Mouse (Mus musculus) v-Abl transformed pro-B cells (cell line): Measurements from ENCODE around the gene Ncoa6.

Experiments
- in situ Hi-C, 2 experiments: fragments of 400-800 bp; cut with MboI; formaldehyde crosslinking; loops; one replicate each; pipeline ENCODE4 v1.15.1; 2025; ENCODE audit not compliant: unreplicated experiment in 2 of 2

Gene Ncoa6

DNA sequence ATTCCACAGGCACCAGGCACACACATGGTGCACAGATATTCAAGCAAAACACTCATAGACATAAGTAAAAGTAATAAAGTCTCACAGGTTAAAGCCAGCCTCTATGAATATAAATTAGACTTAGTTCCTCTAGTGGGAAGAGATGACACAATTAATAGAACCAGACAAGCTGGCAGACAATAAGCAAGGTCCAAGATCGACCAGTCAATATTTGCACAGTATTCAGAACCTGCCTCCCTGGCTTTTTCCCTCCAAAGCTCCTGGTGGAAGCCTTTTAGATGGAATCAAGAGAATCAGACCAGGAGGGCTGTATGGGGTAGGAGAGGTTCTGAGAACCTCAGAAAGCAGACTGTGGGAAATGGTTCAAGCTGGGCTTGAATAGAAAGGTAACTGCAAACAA, 99.8 kb downstream of the Ncoa6 start:
- in situ Hi-C loops: no loop called here

DNA sequence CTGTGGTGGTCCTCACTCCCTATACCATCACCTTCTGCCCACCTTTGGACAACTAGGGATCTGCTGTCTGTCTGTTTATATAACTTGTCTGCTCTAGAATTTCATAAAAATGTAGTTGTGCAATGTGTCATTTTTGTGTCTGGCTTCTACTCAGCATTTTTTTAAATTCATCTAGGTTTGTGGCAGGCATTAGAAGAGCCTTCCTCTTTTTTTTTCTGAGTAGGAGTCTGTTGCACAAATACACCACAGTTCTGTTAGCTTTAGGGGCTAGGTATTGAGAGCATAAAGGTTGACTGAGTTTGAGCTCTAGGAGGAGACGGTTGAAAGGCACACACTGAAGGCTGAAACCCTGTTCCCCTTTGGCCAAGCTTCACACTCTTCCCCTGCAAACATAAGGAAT, 100.4 kb downstream of the Ncoa6 start:
- in situ Hi-C loops: no loop called here

- in situ Hi-C loops: no loop called here
These were observed 101.2 kb downstream of the Ncoa6 start for GRCm38 (mm10) chr2:155372451-155372850.

DNA sequence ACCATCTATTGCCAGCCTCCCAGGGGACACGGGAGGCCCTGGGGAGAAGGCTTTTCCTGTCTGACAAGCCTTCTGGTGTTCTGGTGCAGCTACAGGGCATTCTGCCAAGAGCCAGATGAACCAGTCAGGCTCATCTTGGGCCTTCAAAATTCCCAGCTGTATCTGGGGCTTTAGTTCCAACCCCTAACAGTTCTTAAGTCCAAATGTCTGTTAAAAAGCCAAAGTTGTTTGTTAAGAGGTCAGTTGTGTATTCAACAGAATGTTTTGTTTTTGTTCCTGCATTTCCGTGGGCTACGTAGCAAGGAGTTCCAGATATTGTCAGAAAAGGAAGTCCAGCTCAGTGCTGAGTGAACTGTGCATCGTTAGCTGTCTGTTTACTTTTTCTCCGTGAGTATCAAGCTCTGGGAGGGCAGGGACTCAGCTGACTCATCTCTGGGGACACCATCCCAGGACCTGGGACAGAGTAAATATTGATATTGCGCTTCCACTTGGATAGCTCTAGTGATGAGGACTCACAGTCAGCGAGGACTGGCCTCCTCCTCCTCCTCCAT, 104.3 kb downstream of the Ncoa6 start:
- in situ Hi-C loops: no loop called here

DNA sequence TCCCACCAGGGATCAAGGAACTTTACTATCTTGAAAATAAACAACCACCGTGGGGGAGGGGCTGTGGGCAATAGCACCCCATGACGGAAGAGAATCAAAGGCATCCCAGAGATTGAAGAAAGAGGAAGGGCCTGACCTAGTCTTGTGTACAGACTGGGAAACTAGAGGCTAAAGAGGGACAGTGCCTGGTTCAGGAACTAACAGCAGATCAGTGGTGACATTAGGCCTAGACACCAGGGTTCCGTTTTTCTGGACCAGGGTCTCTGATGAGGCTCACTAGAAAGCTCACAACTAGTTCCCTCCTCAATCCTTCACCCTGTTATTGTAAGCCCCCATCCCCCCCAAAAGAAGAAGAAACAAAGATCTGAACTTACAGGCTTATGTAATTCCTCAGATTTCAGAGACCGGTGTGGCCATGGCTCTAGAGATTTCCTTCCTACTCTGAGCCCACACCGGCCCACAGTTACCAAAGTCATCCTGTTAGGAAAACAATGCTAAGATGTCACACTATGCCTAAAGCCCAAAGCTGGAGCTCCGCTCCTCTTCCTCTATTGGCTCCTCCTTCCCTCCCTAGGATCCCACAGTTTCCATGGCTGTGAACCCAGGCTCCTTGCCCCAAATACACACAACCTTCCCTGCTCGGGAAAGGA, 105.9 kb downstream of the Ncoa6 start:
- in situ Hi-C loops: no loop called here

DNA sequence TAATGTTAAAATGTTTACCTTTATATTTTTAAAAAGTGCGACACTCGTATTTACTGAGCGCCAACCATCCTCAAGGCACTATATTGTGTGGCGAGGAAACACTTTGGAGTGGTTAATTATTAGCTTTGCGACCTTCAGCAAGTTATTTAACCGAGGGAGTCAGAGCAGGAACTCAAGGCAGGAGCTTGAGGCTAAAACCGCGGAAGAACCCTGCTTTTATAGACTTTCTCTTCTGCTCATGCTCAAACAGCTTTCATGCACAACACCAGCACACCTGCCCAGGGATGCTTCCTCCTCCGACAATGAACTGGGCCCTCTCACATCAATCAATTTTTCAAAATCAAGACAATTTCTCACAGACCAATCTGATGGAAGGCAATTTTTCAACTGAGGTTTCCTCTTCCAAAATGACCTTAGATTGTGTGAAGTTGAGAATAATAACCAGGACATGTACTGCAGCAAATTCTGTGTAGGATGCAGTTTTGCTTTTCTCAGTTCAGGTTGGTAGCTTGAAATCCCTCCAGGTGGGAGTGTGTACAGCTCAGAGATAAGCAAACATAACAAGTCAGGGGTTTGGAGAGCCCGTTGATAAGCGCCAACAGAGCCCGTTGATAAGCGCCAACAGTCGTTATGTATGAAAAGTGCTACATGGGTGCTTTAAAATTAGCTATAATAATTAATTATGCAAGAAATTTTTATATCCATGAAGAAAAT, 115.9 kb downstream of the Ncoa6 start:
- in situ Hi-C loops: no loop called here

- in situ Hi-C loops: no loop called here
These were observed 116.6 kb downstream of the Ncoa6 start, which contains the start of gene Pigu for GRCm38 (mm10) chr2:155356971-155357591. Gene Pigu (minus strand): TSS chr2:155357430.

- in situ Hi-C loops: no loop called here
These were observed 119.3 kb downstream of the Ncoa6 start for GRCm38 (mm10) chr2:155354402-155354801.

DNA sequence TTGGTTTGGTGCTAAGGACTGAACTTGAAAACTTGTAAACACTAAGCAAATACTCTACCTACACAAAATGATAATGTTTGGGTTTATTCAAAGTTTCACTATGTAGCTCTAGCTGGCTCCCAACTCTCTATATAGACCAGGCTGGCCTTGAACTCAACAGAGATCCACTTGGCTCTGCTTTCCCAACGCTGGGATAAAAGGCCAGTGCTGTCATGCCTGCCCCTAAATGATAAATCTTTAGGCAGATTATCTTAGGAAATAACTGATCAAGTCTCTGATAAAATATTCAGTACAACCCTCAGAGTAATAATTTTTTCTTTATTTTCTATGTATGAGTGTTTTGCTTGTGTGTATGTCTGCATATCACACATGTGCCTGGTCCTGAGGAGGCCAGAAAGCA, 127.0 kb downstream of the Ncoa6 start:
- in situ Hi-C loops: no loop called here
